Mouse (Mus musculus): ENCODE results near the gene Slc26a6. TPM values are rescaled to one million over a fixed set of nuclear protein-coding genes. Genes with fewer than 3 reads are reported as not detected.

Slc26a6 gene
- total RNA-seq, 2 experiments from 2014 or later: not detected

GRCm38 (mm10) chr9:108949231-108949966, 96.3 kb downstream of the Slc26a6 start:
- no peak for ATAC-seq (replicated peaks; ENCODE audit: low FRiP score, poor library complexity, severe bottlenecking)

- ATAC-seq (replicated peaks; ENCODE audit: low FRiP score, poor library complexity, severe bottlenecking): no peak
Measured at GRCm38 (mm10) chr9:108949967-108950728, 97.1 kb downstream of the Slc26a6 start.

- ATAC-seq (replicated peaks; ENCODE audit: low FRiP score, poor library complexity, severe bottlenecking): no peak
Measured at GRCm38 (mm10) chr9:108953081-108953636, 100.1 kb downstream of the Slc26a6 start, which contains the start of gene Col7a1. TSS of gene Col7a1 (plus strand) at chr9:108953586.

GRCm38 (mm10) chr9:108955241-108955640, 102.2 kb downstream of the Slc26a6 start:
- no peak for ATAC-seq (replicated peaks; ENCODE audit: low FRiP score, poor library complexity, severe bottlenecking)

DNA sequence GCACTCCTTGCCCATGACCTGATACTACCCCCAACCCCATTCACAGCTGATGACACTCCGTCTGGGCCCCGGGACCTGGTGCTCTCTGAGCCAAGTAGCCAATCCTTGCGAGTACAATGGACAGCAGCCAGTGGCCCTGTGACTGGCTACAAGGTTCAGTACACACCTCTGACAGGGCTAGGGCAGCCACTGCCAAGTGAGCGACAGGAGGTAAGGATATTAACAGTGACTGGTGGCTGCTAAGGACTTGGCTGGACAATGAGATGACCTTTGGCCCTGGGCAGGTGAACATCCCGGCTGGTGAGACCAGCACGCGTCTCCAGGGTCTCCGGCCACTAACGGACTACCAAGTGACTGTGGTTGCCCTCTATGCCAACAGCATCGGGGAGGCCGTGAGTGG, 102.8 kb downstream of the Slc26a6 start:
- ATAC-seq (replicated peaks; ENCODE audit: low FRiP score, poor library complexity, severe bottlenecking): no peak

Other genes with a start within 250 kb of the Slc26a6 start
- 36.0 and 49.4 TPM in 2 replicates for gene Arih2, start 203.9 kb upstream of the Slc26a6 start, total RNA-seq (2015; ENCODE audit: low replicate concordance)
- 77.1 and 79.9 TPM in 2 replicates for gene Arih2, start 203.9 kb upstream of the Slc26a6 start, total RNA-seq (2017; ENCODE audit: low replicate concordance)
- 4.2 TPM in 1 of 2 replicates, not detected in the other for gene Slc25a20, start 191.2 kb upstream of the Slc26a6 start, total RNA-seq (2015; ENCODE audit: low replicate concordance)
- 2.0 and 6.9 TPM in 2 replicates for gene Slc25a20, start 191.2 kb upstream of the Slc26a6 start, total RNA-seq (2017; ENCODE audit: low replicate concordance)
- gene Prkar2a, start 164.0 kb upstream of the Slc26a6 start, total RNA-seq (2015; ENCODE audit: low replicate concordance): 1.4 and 10.9 TPM in 2 replicates
- 1.4 and 1.5 TPM in 2 replicates for gene Prkar2a, start 164.0 kb upstream of the Slc26a6 start, total RNA-seq (2017; ENCODE audit: low replicate concordance)
- gene Ip6k2, start 69.5 kb upstream of the Slc26a6 start, total RNA-seq (2015; ENCODE audit: low replicate concordance): 16.2 and 32.7 TPM in 2 replicates
- gene Ip6k2, start 69.5 kb upstream of the Slc26a6 start, total RNA-seq (2017; ENCODE audit: low replicate concordance): 32.5 and 80.9 TPM in 2 replicates
- gene Nckipsd, start 44.9 kb upstream of the Slc26a6 start, total RNA-seq (2015; ENCODE audit: low replicate concordance): 2.9 and 6.1 TPM in 2 replicates
- 9.8 and 20.6 TPM in 2 replicates for gene Nckipsd, start 44.9 kb upstream of the Slc26a6 start, total RNA-seq (2017; ENCODE audit: low replicate concordance)
- 2.9 and 4.3 TPM in 2 replicates for gene Celsr3, start 27.0 kb upstream of the Slc26a6 start, total RNA-seq (2015; ENCODE audit: low replicate concordance)
- gene Celsr3, start 27.0 kb upstream of the Slc26a6 start, total RNA-seq (2017; ENCODE audit: low replicate concordance): 0.51 and 0.61 TPM in 2 replicates
- gene Tmem89, start 61.3 kb downstream of the Slc26a6 start, total RNA-seq (2015; ENCODE audit: low replicate concordance): not detected in 2 replicates
- not detected in 2 replicates for gene Tmem89, start 61.3 kb downstream of the Slc26a6 start, total RNA-seq (2017; ENCODE audit: low replicate concordance)
- 65.8 and 68.8 TPM in 2 replicates for gene Uqcrc1, start 83.3 kb downstream of the Slc26a6 start, total RNA-seq (2015; ENCODE audit: low replicate concordance)
- 100 and 108 TPM in 2 replicates for gene Uqcrc1, start 83.3 kb downstream of the Slc26a6 start, total RNA-seq (2017; ENCODE audit: low replicate concordance)
- 0.42 TPM in 1 of 2 replicates, not detected in the other for gene Col7a1, start 100.3 kb downstream of the Slc26a6 start, total RNA-seq (2015; ENCODE audit: low replicate concordance)
- gene Col7a1, start 100.3 kb downstream of the Slc26a6 start, total RNA-seq (2017; ENCODE audit: low replicate concordance): 0.64 TPM in 1 of 2 replicates, not detected in the other
- not detected in 2 replicates for gene Ucn2, start 132.7 kb downstream of the Slc26a6 start, total RNA-seq (2015; ENCODE audit: low replicate concordance)
- not detected in 2 replicates for gene Ucn2, start 132.7 kb downstream of the Slc26a6 start, total RNA-seq (2017; ENCODE audit: low replicate concordance)
- gene Pfkfb4, start 138.5 kb downstream of the Slc26a6 start, total RNA-seq (2015; ENCODE audit: low replicate concordance): 3.6 and 9.2 TPM in 2 replicates
- gene Pfkfb4, start 138.5 kb downstream of the Slc26a6 start, total RNA-seq (2017; ENCODE audit: low replicate concordance): 1.6 and 10.8 TPM in 2 replicates
- 13.8 and 40.4 TPM in 2 replicates for gene Shisa5, start 185.3 kb downstream of the Slc26a6 start, total RNA-seq (2015; ENCODE audit: low replicate concordance)
- gene Shisa5, start 185.3 kb downstream of the Slc26a6 start, total RNA-seq (2017; ENCODE audit: low replicate concordance): 44.5 and 87.6 TPM in 2 replicates
- gene Trex1, start 206.5 kb downstream of the Slc26a6 start, total RNA-seq (2015; ENCODE audit: low replicate concordance): 11.5 and 17.6 TPM in 2 replicates
- 0.26 and 0.76 TPM in 2 replicates for gene Trex1, start 206.5 kb downstream of the Slc26a6 start, total RNA-seq (2017; ENCODE audit: low replicate concordance)
- gene Atrip, start 220.8 kb downstream of the Slc26a6 start, total RNA-seq (2015; ENCODE audit: low replicate concordance): 3.4 and 6.5 TPM in 2 replicates
- gene Atrip, start 220.8 kb downstream of the Slc26a6 start, total RNA-seq (2017; ENCODE audit: low replicate concordance): 11.0 and 12.6 TPM in 2 replicates
- gene Ccdc51, start 229.2 kb downstream of the Slc26a6 start, total RNA-seq (2015; ENCODE audit: low replicate concordance): 2.9 and 5.0 TPM in 2 replicates
- gene Ccdc51, start 229.2 kb downstream of the Slc26a6 start, total RNA-seq (2017; ENCODE audit: low replicate concordance): 2.6 and 5.5 TPM in 2 replicates
- gene Tma7, start 229.3 kb downstream of the Slc26a6 start, total RNA-seq (2015; ENCODE audit: low replicate concordance): 106 and 281 TPM in 2 replicates
- gene Tma7, start 229.3 kb downstream of the Slc26a6 start, total RNA-seq (2017; ENCODE audit: low replicate concordance): 31.5 and 73.0 TPM in 2 replicates
- not detected in 2 replicates for gene Plxnb1, start 242.1 kb downstream of the Slc26a6 start, total RNA-seq (2015; ENCODE audit: low replicate concordance)
- gene Plxnb1, start 242.1 kb downstream of the Slc26a6 start, total RNA-seq (2017; ENCODE audit: low replicate concordance): not detected in 2 replicates

All from erythroid progenitor cell, adult 5-6 weeks (primary cell).